Mouse (Mus musculus): Measurements from ENCODE around the gene Tshr.
"Not testable (repeated sequence)": the region's sequence is repeated elsewhere in the genome, so short reads cannot be mapped to it uniquely, and the experiment has no call there.

The Tshr gene

GRCm38 (mm10) chr12:91500475-91500874 is 116.1 kb downstream of the Tshr start:
- no peak for DNase-seq

DNA sequence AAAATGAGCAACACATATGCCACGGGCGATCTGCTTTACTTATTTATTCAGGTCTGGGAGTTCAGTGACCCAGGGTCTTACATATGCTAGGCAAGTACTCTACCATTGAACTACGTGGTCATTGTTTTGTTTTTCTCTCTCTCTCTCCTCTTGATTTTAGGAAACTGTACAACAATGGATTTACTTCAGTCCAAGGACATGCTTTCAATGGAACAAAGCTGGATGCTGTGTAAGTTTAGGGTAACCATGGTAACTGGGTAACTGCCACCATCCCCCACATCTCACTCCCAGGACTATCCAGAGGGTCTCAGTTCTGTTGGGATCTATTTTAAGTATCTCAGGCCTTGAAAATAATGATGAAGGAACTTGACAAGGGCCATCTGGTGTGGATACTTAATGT is 127.4 kb downstream of the Tshr start:
- DNase-seq = peak; percentile 43

DNA sequence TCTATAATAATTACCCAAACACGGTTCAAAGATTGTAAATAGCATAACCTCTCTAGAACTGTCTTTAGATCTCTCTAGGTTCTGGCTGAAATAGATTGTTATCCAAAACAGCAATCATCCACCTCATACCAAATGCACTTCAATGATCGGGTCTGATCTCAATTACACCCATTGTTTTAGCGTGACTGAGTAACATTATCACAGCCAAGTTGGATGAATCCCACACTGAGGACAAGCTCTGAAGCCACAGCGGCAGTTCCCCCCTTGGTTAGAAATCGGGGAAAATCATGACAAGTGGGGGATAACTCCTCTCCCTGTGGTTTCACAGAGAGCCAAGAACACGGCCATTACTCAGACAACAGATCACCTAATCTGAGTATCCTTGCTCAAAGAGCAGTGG is 129.6 kb downstream of the Tshr start:
- DNase-seq = peak; percentile 13

DNA sequence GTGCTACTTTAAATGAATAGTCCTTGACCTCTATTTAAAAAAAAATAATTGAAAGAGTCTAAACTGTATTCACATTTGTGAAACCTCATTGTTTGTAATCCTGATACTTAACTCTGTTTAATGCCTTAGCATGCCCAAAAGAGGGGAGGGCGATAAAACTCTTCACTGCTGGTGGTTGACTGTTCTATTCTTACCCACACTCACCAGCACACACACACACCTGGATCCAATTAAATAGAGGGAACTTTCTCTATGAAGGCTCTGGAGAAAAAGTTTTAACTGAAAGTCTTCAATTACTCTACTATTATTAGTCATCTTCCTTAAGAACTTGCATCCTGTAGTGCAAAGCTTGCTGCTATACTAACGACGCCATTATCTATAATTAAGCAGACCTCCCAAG is 133.4 kb downstream of the Tshr start:
- DNase-seq = peak; percentile 21

- DNase-seq = peak; percentile 64
Measured at GRCm38 (mm10) chr12:91523626-91524025, 139.3 kb downstream of the Tshr start.

GRCm38 (mm10) chr12:91534514-91534913 is 150.2 kb downstream of the Tshr start:
- peak; percentile 61 for DNase-seq

GRCm38 (mm10) chr12:91540202-91540601 is 155.8 kb downstream of the Tshr start:
- DNase-seq = peak; percentile 61

- DNase-seq = peak; percentile 76
Measured at GRCm38 (mm10) chr12:91549471-91549870, 165.1 kb downstream of the Tshr start.

- peak; percentile 96 for DNase-seq
Measured at GRCm38 (mm10) chr12:91551773-91552526, 167.6 kb downstream of the Tshr start.

GRCm38 (mm10) chr12:91557358-91558005 is 173.1 kb downstream of the Tshr start:
- not testable (repeated sequence) for DNase-seq

GRCm38 (mm10) chr12:91558152-91558551 is 173.8 kb downstream of the Tshr start:
- DNase-seq = not testable (repeated sequence)

DNA sequence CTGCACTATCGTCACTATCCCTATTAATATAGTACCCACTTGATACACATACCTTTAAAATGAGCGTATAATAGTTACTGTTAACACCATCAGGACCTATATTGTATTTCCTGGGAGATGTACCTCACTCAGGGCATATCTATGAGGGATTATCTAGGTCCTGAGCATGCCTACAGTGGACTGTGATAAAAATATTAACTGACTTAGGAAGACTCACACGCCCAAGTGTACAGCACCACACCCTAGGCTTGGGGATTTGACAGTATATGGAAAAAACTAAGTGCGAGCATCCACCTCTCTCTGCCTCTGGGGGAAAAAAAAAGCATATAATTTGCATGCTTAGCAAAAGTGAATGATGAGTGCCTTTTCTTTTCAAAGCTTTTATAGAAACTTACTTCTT is 182.8 kb downstream of the Tshr start:
- DNase-seq = no peak

DNA sequence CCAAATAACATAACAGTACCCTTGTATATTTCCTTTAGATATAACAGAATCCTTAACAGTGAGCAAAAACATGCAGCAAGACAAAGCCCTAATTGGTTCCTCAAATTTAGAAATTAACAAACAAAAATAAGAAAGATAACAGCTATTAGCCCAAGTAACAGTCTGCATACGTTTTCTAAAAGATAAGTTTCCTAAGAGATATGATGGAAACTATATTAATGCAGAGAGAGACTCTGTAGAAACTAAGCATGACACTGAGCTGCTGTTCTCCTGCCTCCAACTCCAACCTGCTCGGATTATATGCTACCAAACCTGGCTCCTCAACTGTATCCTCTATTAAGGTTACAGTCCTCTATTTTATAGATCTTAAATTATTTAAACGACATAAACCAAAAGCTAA is 184.9 kb downstream of the Tshr start:
- no peak for DNase-seq

DNA sequence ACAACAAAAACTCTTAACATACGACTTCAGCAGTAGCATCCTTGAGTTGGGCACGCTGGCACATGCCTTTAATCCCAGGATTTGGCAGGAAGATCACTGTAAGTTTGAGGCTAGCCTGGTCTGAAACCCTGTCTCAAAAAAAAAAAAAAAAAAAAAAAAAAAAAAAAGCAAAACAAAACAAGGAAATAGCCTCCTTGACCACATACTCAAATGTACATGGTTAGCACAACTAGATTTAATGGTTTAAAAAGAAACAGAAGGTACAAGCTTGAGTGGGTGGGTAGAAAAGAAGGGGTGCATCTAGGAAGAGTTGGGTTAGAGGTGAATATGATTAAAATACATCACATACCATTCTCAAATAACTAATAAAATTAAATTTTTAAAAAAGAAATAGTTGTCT is 187.3 kb downstream of the Tshr start:
- no peak for DNase-seq

DNA sequence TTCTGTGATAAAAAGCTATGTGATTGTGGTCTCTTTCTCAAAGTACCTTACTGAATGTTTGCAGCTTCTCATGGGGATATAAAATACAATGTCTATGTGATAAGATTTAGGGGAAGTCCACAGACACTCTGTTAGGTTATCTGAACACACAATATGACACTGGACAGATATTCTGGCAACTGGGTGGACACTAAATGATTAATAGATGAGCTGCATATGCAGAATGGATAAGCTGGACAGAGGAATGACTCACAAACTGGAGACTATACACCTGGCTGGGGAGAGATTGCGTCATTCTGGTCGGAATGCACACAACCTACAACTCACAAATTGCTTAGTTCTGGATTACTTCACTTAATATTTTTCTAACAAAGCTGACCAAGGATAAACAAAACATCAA is 195.3 kb downstream of the Tshr start:
- no peak for DNase-seq

DNA sequence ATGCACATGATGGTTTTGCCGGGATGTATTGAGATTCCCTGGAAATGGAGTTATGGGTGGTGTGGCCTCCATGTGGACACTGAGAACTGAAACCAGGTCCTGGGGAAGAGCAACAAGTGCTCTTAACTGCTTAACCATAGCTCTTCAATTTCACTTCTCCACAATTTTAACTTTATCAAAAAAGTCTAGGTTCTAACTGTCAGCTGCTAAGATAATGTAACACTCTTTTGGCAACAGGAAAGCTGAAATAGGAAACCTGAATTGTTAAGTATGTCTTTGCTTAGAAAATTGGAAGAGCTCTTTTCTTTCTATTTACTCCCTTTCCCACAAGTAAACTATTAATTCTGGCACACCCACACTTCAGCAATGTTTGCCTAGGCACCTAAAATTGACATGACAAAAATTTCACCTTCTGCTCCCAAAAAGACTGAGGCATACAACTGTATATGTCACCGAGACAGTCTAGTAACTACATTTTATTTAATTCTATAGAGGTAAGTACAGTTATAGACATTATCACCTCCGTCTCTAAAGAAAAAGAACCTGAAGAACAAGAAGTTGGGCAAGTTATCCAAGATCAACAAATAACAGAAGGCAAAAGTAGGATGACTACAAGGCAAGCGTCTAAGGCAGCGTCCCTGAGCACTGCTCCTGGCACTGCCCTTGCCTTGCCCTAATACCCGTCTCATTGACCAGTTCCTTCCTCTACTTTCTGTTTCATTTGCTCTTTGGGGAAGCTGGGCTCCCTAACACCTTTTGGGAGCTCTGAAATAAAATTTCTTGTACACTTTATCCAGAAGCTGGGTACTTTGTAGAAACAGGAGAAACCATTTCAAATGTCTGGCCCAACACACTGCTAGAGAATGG is 197.1 kb downstream of the Tshr start:
- DNase-seq = no peak

- no peak for DNase-seq
Measured at GRCm38 (mm10) chr12:91582362-91583002, 198.1 kb downstream of the Tshr start.

DNA sequence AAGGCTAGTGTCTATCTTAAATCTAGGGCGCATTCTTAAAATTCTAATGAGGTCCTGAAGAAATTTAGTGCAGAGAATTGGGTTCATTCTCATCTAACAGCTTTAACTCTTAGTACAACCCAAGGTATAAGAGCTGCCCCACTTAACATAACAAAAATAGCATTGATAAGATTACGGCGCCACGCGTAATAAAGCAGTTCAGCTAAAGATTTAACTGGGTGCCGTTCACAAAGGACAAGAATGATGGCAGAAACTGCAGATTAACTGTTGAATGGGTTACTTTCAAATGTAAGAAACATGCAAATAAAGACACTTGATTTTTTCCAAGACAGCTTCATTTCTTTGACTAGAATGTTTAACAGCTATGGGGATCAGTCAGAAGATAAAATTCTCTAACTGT is 199.0 kb downstream of the Tshr start:
- no peak for DNase-seq

- DNase-seq = no peak
Measured at GRCm38 (mm10) chr12:91585206-91585605, 200.8 kb downstream of the Tshr start.

- peak; percentile 55 for DNase-seq
Measured at GRCm38 (mm10) chr12:91585815-91586214, 201.5 kb downstream of the Tshr start.

DNA sequence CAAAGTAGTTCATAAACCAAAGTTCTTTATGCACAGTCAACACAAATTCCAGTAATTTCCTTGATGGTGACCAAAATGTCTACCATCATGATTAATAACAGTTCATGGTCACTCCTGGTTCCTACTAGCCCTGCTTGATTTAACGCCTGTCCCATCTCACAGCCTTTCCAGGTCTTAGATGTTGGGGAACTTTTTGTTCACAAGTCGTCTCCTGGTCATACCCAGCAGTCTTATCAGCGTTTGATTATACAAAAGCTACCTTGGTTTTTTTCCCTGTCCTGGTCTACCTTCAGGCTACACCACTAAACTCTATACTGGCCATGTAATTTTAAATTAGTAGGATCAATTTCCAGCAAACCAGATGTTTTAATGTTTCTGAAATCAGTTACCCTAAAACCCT is 202.7 kb downstream of the Tshr start:
- DNase-seq = peak; percentile 55

DNA sequence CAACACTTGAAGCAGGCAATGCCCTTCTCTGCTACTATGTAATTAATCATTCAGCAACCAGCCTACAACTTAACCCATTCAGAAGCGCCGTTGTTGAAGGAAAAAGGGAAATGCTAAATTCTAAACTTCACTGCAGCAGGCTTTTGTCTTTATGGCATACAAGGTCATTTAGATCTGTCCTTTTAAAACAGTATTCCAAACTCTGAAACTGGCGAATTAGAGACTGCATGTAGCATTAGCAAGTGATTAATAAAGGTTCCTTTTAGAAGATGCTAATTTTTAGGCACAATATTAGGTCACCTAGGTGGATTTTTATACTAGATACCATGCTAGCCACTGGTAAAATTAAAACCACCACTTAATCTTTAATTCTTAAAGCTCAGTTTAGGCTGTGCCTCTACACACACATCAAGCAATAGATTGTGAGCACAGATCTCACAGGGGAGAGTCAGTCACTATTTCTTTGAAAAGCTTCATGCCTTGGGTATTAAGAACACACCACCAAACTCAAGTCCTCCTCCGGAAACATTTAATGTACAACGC is 203.2 kb downstream of the Tshr start:
- no peak for DNase-seq

DNA sequence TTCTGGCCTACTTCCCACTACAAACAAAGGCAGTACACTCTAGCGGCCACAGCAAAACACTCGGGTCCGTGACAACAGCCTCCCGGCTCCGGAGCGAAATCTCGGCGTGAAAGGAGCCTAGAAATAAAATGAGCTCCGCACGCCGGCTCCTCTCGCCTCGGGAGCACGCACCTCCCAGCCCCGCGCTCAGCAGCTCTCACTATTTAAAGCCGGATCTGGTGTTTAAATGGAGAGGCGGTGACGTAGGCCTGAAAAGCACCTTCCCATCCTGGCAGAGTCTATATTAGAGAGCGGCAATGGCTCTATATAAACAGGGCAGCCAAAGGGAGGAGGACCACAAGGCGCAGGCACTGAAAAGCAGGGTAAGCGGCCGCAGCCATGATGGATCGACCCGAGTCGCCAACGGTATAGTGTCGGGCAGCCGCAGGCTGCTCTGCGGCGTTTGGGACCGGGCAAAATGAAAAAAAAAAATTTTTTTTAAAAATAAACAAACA is 203.9 kb downstream of the Tshr start:
- peak; percentile 100 for DNase-seq

All from heart, adult 11 months (tissue).